Mouse (Mus musculus): ENCODE data around the gene Ermn.
A peak's percentile ranks its signal among the peaks of the same experiment; 100 is the strongest.

Ermn gene

GRCm38 (mm10) chr2:58052821-58053581, at the start of gene Ermn:
Ermn (minus strand) TSS chr2:58052864.
- DNase-seq (ENCODE audit: low spot score in 2 of 2), result no peak

GRCm38 (mm10) chr2:58094818-58095217, 42.2 kb upstream of the Ermn start:
- DNase-seq (ENCODE audit: low spot score in 2 of 2), result no peak

- DNase-seq (ENCODE audit: low spot score in 2 of 2), result no peak
Measured at GRCm38 (mm10) chr2:58086420-58086819, 33.8 kb upstream of the Ermn start.

- DNase-seq (ENCODE audit: low spot score in 2 of 2), result no peak
Measured at GRCm38 (mm10) chr2:58079849-58080248, 27.2 kb upstream of the Ermn start.

GRCm38 (mm10) chr2:58055383-58055782, 2.7 kb upstream of the Ermn start:
- peak; percentile 10 to 30 for DNase-seq (ENCODE audit: low spot score in 2 of 2)

- DNase-seq (ENCODE audit: low spot score in 2 of 2), result peak; percentile 25 to 38
Measured at GRCm38 (mm10) chr2:58041867-58042266, 10.8 kb downstream of the Ermn start.

- DNase-seq (ENCODE audit: low spot score in 2 of 2), result no peak
Measured at GRCm38 (mm10) chr2:58036926-58037325, 15.7 kb downstream of the Ermn start.

GRCm38 (mm10) chr2:58035635-58036034, 17.0 kb downstream of the Ermn start:
- DNase-seq (ENCODE audit: low spot score in 2 of 2), result no peak

- DNase-seq (ENCODE audit: low spot score in 2 of 2), result no peak
Measured at GRCm38 (mm10) chr2:58031431-58031830, 21.2 kb downstream of the Ermn start.

GRCm38 (mm10) chr2:58029404-58029803, 23.3 kb downstream of the Ermn start:
- no peak for DNase-seq (ENCODE audit: low spot score in 2 of 2)

GRCm38 (mm10) chr2:58026740-58027139, 25.9 kb downstream of the Ermn start:
- DNase-seq (ENCODE audit: low spot score in 2 of 2), result no peak

- no peak for DNase-seq (ENCODE audit: low spot score in 2 of 2)
Measured at GRCm38 (mm10) chr2:58023556-58023955, 29.1 kb downstream of the Ermn start.

GRCm38 (mm10) chr2:58007081-58007480, 45.6 kb downstream of the Ermn start:
- no peak for DNase-seq (ENCODE audit: low spot score in 2 of 2)

- DNase-seq (ENCODE audit: low spot score in 2 of 2), result no peak
Measured at GRCm38 (mm10) chr2:58001497-58001896, 51.2 kb downstream of the Ermn start.

GRCm38 (mm10) chr2:57997752-57998430, 54.8 kb downstream of the Ermn start, which contains the start of gene Galnt5:
Galnt5 (plus strand) TSS chr2:57997884.
- no peak for DNase-seq (ENCODE audit: low spot score in 2 of 2)
